Mouse (Mus musculus) urinary bladder, postnatal 10 days (tissue): Measurements from ENCODE around the gene Gp1bb.

Source experiments
- DNase-seq: peaks from one replicate; pipeline ENCODE4 v3.0.0; 2022; ENCODE audit warnings: low spot score

Gp1bb gene

DNA sequence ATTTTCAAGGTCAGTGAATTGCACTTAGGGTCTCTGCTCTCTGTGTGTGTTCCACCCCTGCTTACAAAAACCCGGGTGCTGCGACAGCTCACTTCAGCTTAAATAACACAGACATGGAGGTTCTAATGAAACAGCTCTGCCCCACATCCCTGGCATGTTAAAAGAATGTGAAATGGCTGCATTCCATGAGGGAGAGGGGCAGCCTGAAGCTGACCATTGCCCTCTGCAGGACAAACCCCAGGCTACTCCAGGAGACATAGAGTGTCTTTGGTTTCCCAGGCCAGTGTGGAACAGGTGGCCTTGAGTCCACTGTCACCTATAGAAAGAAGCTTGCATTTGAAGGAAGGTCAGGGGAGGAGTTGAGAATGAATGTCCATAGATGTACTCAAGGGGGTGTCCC is 41.8 kb downstream of the Gp1bb start:
- DNase-seq: no peak

DNA sequence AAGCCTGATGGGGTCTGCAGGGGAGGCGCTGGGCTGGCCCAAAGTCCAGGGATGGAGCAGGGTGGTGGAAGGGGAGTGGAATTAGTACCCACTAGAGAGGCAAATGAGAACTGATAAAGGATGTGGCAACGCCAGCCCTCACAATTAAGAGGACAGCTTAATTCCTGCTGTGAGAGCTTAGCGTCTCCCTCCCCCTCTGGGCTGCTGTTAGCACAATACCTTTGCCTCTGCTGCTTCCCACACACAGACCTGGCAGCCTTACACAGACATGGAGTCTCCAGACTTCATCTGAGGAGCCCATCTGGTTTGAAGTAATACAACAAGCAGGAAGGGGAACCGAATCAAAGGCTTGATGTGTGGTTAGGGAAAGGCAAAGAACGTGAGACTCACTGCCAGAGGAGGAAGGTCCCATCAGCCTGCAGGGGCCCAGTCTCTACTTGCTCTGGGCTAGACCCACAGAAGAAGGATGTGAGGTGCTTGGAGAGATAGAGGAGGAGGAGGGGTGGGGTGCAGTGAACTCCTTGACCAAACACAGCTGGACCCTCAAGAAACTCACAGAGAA is 44.5 kb downstream of the Gp1bb start:
- DNase-seq: no peak

DNA sequence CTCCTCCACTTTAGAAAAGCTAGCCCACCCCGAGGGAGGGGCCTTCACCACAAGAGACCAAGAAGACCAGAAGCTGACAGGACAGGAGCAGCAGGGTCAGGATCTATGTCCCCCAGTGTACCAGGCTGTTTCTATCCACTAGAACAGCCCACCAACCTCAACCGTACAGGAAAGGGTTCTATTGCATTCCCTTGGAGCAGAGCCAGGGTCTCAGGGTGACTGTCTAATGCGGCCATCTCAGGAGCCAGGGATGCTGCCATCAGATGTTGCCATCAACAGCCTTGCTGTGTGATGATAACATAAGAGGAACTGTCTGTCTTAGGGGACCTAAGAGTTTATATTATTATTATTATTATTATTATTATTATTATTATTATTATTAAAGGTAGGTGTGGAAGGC is 45.1 kb downstream of the Gp1bb start:
- no peak for DNase-seq

DNA sequence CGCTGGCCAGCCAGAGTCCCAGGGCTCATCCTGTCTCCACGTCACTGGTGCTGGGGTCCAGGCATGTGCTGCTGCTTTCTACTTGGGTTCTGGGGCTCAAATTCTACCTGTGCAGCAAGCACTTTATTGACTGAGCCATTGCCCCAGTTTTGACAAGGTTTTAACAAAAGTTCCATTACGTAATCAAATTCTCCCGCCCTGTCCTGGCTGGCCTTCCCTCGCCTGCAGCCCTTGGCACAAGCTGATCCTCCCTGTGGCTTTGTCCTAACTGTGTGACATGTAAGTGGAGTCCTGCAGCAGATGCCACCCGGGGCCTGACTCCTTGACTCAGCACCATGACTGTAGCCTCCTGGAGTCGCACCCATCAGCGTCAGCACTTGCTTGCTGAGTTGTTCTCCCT is 48.0 kb downstream of the Gp1bb start:
- no peak for DNase-seq
